Mouse (Mus musculus) kidney, postnatal 0 days (tissue): ENCODE results near the gene Agbl4. TPM values are rescaled to one million over a fixed set of nuclear protein-coding genes. Genes with fewer than 3 reads are reported as not detected.

Experiments used
- ATAC-seq: fragments of 200-750 bp; cut with Nextera tagmentation; replicated peaks from 2 replicates; pipeline ENCODE4 v1.8.0; 2017; ENCODE audit warnings: low read depth, moderate number of reproducible peaks, moderate TSS enrichment, moderate library complexity; ENCODE audit not compliant: low FRiP score
- DNase-seq: peaks from one replicate; pipeline ENCODE4 v3.0.0-alpha.2; 2016; ENCODE audit warnings: low spot score
- H3K27ac ChIP-seq: fragments of 300-500 bp; sonication (generic); 2 replicates; pipeline ENCODE4 v1.5.1; 2014; ENCODE audit warnings: mild to moderate bottlenecking
- H3K27me3 ChIP-seq: fragments of 300-500 bp; sonication (generic); 2 replicates; pipeline ENCODE4 v1.6.1; 2014; ENCODE audit warnings: low read length, mixed read lengths; ENCODE audit not compliant: insufficient read depth
- H3K36me3 ChIP-seq: fragments of 300-500 bp; sonication (generic); 2 replicates; pipeline ENCODE4 v1.6.1; 2014; ENCODE audit warnings: low read length, mixed read lengths; ENCODE audit not compliant: insufficient read depth
- H3K4me1 ChIP-seq: fragments of 300-500 bp; sonication (generic); replicated peaks from 2 replicates; pipeline ENCODE4 v1.6.1; 2014; ENCODE audit warnings: antibody characterized with exemption, low read length, mixed read lengths; ENCODE audit not compliant: insufficient read depth
- H3K4me2 ChIP-seq: fragments of 300-500 bp; sonication (generic); 2 replicates; pipeline ENCODE4 v1.6.1; 2014; ENCODE audit warnings: mild to moderate bottlenecking, low read length, moderate library complexity, mixed read lengths
- H3K4me3 ChIP-seq: fragments of 300-500 bp; sonication (generic); replicated peaks from 2 replicates; pipeline ENCODE4 v1.5.1; 2014; ENCODE audit warnings: low read depth, low read length
- H3K9ac ChIP-seq: fragments of 300-500 bp; sonication (generic); 2 replicates; pipeline ENCODE4 v1.6.1; 2014; ENCODE audit warnings: low read depth, low read length
- H3K9me3 ChIP-seq: fragments of 300-500 bp; sonication (generic); replicated peaks from 2 replicates; pipeline ENCODE4 v1.6.1; 2016; ENCODE audit warnings: low read length, inconsistent platforms, mixed read lengths
- CTCF ChIP-seq: IDR thresholded peaks from 2 replicates; pipeline ENCODE4 v1.5.1; 2016; ENCODE audit warnings: antibody characterized with exemption, low read depth, mild to moderate bottlenecking, moderate library complexity
- WGBS: fragments of 180-500 bp; shearing (Covaris S2); extraction: QIAGEN DNeasy Blood & Tissue Kit; methylation state at CpG from one replicate; pipeline ENCODE4 v1.1.7; 2014; 5-methylcytosine and 5-hydroxymethylcytosine counted together
- polyA plus RNA-seq: library from polyadenylated mRNA; unstranded; fragments of >200 nt; fragmentation: Nextera tagmentation; extraction: Ambion mirVana; gene quantifications from 2 replicates; pipeline ENCODE4 v1.2.1, GENCODE M21; 2015

The Agbl4 gene
- polyA plus RNA-seq, 1 experiment from 2014 or later, result 0.28 TPM

DNA sequence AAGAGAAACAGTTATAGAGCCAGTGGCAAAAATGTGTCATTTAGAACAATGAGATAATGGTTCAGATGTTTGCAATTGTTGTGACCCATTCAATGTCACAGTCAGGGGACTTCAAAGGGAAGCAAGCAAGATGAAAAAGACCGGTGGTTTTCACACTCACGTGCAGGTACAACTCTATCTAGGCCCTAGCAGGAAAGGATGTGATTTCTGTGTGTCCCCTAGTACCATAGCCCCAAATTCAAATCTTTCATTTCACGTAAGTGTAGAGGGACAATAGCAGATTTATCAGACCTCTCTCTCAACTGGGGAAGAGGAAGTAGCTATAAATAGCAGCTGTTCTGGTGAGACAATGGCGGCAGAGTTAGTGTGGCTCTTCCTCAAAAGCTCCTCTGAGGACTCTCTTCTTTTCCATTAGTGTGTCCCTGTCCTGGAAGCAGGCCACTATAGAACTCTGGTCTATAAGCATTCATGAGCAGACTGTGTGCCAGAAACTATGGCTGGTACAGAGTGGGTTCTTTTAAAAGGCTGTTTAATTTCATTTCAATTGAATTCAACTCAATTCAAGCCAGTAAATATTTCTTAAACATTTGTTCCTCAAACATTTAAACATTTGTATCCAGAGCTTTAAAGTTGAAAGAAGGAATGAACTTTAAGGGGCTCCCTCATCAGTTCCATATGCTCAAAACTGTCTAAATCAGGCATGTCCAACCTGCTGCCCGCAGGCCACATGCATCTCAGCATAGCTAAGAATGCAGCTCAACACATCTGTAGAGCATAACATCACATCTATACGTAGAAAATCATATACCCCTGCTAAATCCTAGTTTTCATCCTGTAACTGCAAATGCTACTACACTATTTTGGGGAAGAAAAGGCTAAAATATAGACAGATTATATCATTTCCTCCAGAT, 953.4 kb downstream of the Agbl4 start:
- no peak overlapping the region for H3K4me2 ChIP-seq
- no peaks in the 10 kb centered on the region for H3K36me3 ChIP-seq
- ATAC-seq (no peak), DNase-seq (no peak)
- no peak overlapping the region for H3K9ac ChIP-seq
- H3K4me3 ChIP-seq, result no peak overlapping the region
- no peak for TF ChIP-seq CTCF
- WGBS, result 65% methylated on average over 6 of the region's 6 CpGs
- no peaks in the 10 kb centered on the region for H3K9me3 ChIP-seq
- H3K4me1 ChIP-seq, result no peaks in the 10 kb centered on the region
- no peak overlapping the region for H3K27ac ChIP-seq
- H3K27me3 ChIP-seq, result no peaks in the 10 kb centered on the region

DNA sequence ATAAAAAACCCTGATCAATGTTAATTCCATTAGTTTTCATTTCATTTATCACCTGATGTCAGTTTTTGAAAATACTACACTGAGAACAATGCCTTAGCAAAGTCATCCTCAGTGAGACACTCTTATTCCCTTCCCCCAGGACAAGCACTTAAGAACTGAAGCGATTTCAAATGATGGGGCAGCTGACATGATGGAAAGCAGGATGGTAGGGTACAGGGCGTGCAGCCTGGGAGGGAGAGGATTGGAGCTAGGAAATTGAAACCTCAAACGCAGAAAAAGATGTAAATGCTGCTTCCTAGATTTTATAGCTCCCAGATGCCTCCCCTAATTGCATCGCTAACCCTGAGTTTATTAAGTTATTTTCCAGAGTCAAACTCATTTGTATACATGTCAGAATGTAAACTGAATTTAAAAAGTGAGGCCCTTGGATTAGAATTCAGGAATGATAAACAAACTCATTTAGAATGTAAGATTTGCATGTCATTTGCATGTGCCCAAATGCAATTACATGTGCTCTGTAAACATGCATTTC, 959.2 kb downstream of the Agbl4 start:
- no peak overlapping the region for H3K4me3 ChIP-seq
- WGBS, result 16% methylated on average over 4 of the region's 4 CpGs
- no peak for TF ChIP-seq CTCF
- no peak overlapping the region for H3K27ac ChIP-seq
- no peaks in the 10 kb centered on the region for H3K9me3 ChIP-seq
- no peaks in the 10 kb centered on the region for H3K36me3 ChIP-seq
- no peak overlapping the region for H3K9ac ChIP-seq
- H3K4me2 ChIP-seq, result no peak overlapping the region
- no peaks in the 10 kb centered on the region for H3K27me3 ChIP-seq
- H3K4me1 ChIP-seq, result no peaks in the 10 kb centered on the region
- peak; percentile 22 for DNase-seq
- no peak for ATAC-seq

- no peak for TF ChIP-seq CTCF
- Histone ChIP-seq H3K27me3 (no peaks in the 10 kb centered on the region), H3K27ac (no peak overlapping the region), H3K4me3 (no peak overlapping the region), H3K4me2 (no peak overlapping the region), H3K9ac (no peak overlapping the region), H3K36me3 (no peaks in the 10 kb centered on the region), H3K9me3 (no peaks in the 10 kb centered on the region), H3K4me1 (no peaks in the 10 kb centered on the region)
- ATAC-seq, result no peak
- WGBS, result 11% methylated on average over 3 of the region's 3 CpGs
- peak; percentile 81 for DNase-seq
Observed at GRCm38 (mm10) chr4:111357176-111357575, 959.7 kb downstream of the Agbl4 start.

DNA sequence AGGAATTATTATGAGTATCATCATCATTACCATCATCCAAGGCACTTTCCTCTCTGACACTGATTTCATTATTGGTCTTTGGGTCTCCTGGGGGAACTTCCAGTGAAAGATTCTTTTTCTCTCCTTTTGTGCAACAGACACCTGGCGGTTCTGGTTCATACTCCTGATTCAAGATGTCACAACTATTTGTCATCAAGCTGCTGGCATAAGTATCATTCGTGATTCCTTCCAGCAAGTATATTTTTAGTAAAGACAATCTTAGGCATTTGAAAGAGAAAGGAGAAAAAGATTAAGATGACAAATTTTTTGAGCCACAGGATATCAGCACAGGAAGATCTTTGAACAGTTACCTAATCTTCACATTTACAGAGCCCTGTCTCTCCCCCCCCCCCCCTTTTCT, 966.7 kb downstream of the Agbl4 start:
- no peak overlapping the region for H3K27ac ChIP-seq
- no peaks in the 10 kb centered on the region for H3K9me3 ChIP-seq
- no peaks in the 10 kb centered on the region for H3K36me3 ChIP-seq
- no peak overlapping the region for H3K4me3 ChIP-seq
- H3K9ac ChIP-seq, result no peak overlapping the region
- no peaks in the 10 kb centered on the region for H3K27me3 ChIP-seq
- H3K4me2 ChIP-seq, result no peak overlapping the region
- TF ChIP-seq CTCF, result no peak
- DNase-seq (no peak), ATAC-seq (no peak)
- H3K4me1 ChIP-seq, result no peaks in the 10 kb centered on the region
- 84% methylated on average over 2 of the region's 2 CpGs for WGBS

DNA sequence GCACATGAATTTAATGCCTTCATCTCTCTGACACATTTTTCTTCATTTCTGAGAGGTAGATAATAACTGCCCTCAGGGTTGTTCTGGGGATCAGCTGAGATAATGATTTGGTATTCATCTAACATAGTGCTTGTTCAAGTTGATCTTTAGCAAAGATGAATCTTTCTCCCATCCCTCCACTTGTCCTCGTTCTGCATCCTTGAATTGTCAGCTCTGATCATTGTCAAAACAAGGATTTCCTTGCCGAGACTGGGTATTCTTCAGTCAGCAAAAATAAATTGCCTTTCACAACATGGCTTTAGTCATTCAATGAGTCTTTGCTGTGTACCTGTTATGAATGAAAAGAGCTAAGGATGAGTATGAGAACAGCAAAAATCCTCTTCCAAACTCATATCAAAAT, 970.3 kb downstream of the Agbl4 start:
- Histone ChIP-seq H3K36me3 (no peaks in the 10 kb centered on the region), H3K27me3 (no peaks in the 10 kb centered on the region), H3K4me3 (no peak overlapping the region), H3K9me3 (no peaks in the 10 kb centered on the region), H3K9ac (no peak overlapping the region), H3K27ac (no peak overlapping the region), H3K4me1 (no peaks in the 10 kb centered on the region), H3K4me2 (no peak overlapping the region)
- ATAC-seq, result no peak
- DNase-seq, result no peak
- no peak for TF ChIP-seq CTCF
- 66% methylated on average over 2 of the region's 2 CpGs for WGBS

DNA sequence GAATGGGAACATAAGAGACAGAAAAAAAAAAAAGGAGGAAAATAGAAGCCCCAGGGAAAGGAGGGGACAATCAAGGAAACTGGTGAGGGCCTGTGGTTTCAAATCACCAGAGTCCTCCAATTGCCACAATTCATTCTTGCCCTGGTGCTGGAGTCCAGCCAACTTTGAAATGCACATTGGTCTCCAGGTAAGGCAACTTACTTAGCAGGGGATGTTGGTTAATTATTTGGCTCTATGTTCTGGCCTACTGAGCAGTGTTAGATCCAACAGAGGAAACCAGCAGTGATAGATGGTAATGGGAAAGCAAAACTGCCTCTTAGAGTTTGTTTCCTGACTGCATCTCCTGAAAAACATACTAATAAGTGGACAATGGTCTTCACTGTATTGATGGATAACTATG, 979.7 kb downstream of the Agbl4 start:
- Histone ChIP-seq H3K36me3 (no peaks in the 10 kb centered on the region), H3K4me3 (no peak overlapping the region), H3K27me3 (no peaks in the 10 kb centered on the region), H3K27ac (no peak overlapping the region), H3K9me3 (no peaks in the 10 kb centered on the region), H3K9ac (no peak overlapping the region), H3K4me1 (no peaks in the 10 kb centered on the region), H3K4me2 (no peak overlapping the region)
- ATAC-seq (peak; percentile 76), DNase-seq (peak; percentile 29)
- no peak for TF ChIP-seq CTCF
